Mouse (Mus musculus): Measurements from ENCODE around the gene Wfdc3. TPM values are rescaled to one million over a fixed set of nuclear protein-coding genes. Genes with fewer than 3 reads are reported as not detected.
A peak's percentile ranks its signal among the peaks of the same experiment; 100 is the strongest.

Wfdc3 gene
- total RNA-seq, 2 experiments from 2014 or later = 0.92 to 1.1 TPM

- intact Hi-C loops (cut with DNase I) = no loop called here
- no peak for DNase-seq (ENCODE audit: low spot score in 2 of 2)
Measured at GRCm38 (mm10) chr2:164777246-164778014, 31.7 kb upstream of the Wfdc3 start.

- no peak for DNase-seq (ENCODE audit: low spot score in 2 of 2)
- intact Hi-C loops (cut with DNase I) = no loop called here
Measured at GRCm38 (mm10) chr2:164776801-164777200, 31.1 kb upstream of the Wfdc3 start.

GRCm38 (mm10) chr2:164776130-164776529 is 30.4 kb upstream of the Wfdc3 start:
- intact Hi-C loops (cut with DNase I) = no loop called here
- DNase-seq (ENCODE audit: low spot score in 2 of 2) = no peak

- DNase-seq (ENCODE audit: low spot score in 2 of 2) = no peak
- intact Hi-C loops (cut with DNase I) = no loop called here
Measured at GRCm38 (mm10) chr2:164773989-164774364, 28.2 kb upstream of the Wfdc3 start.

- intact Hi-C loops (cut with DNase I) = no loop called here
Measured at GRCm38 (mm10) chr2:164773229-164773988, 27.7 kb upstream of the Wfdc3 start.

GRCm38 (mm10) chr2:164771123-164771522 is 25.4 kb upstream of the Wfdc3 start:
- intact Hi-C loops (cut with DNase I) = no loop called here
- DNase-seq (ENCODE audit: low spot score in 2 of 2) = no peak

More at GRCm38 (mm10) chr2:164773229-164773988, 27.7 kb upstream of the Wfdc3 start:
- DNase-seq (ENCODE audit: low spot score in 2 of 2) = no peak

- DNase-seq (ENCODE audit: low spot score in 2 of 2) = no peak
- intact Hi-C loops (cut with DNase I) = no loop called here
Measured at GRCm38 (mm10) chr2:164770279-164770678, 24.5 kb upstream of the Wfdc3 start.

- DNase-seq (ENCODE audit: low spot score in 2 of 2) = peak; percentile 99
- intact Hi-C loops (cut with DNase I) = no loop called here
Measured at GRCm38 (mm10) chr2:164769258-164770037, 23.7 kb upstream of the Wfdc3 start, which contains the start of gene Ube2c. Gene Ube2c (plus strand): TSS chr2:164769898.

- intact Hi-C loops (cut with DNase I) = no loop called here
- DNase-seq (ENCODE audit: low spot score in 2 of 2) = no peak
Measured at GRCm38 (mm10) chr2:164767812-164768540, 22.2 kb upstream of the Wfdc3 start.

GRCm38 (mm10) chr2:164765841-164766240 is 20.1 kb upstream of the Wfdc3 start:
- intact Hi-C loops (cut with DNase I) = no loop called here
- peak; percentile 51 to 81 for DNase-seq (ENCODE audit: low spot score in 2 of 2)

GRCm38 (mm10) chr2:164762593-164762992 is 16.9 kb upstream of the Wfdc3 start:
- intact Hi-C loops (cut with DNase I) = no loop called here
- DNase-seq (ENCODE audit: low spot score in 2 of 2) = no peak

GRCm38 (mm10) chr2:164761971-164762370 is 16.2 kb upstream of the Wfdc3 start:
- intact Hi-C loops (cut with DNase I) = no loop called here
- no peak for DNase-seq (ENCODE audit: low spot score in 2 of 2)

GRCm38 (mm10) chr2:164761502-164761901 is 15.8 kb upstream of the Wfdc3 start:
- intact Hi-C loops (cut with DNase I) = no loop called here
- DNase-seq (ENCODE audit: low spot score in 2 of 2) = no peak

- intact Hi-C loops (cut with DNase I) = no loop called here
- DNase-seq (ENCODE audit: low spot score in 2 of 2) = no peak
Measured at GRCm38 (mm10) chr2:164760059-164760833, 14.5 kb upstream of the Wfdc3 start.

GRCm38 (mm10) chr2:164758692-164759091 is 13.0 kb upstream of the Wfdc3 start:
- intact Hi-C loops (cut with DNase I) = no loop called here

GRCm38 (mm10) chr2:164757841-164758240 is 12.1 kb upstream of the Wfdc3 start:
- no peak for DNase-seq (ENCODE audit: low spot score in 2 of 2)
- intact Hi-C loops (cut with DNase I) = no loop called here

More at GRCm38 (mm10) chr2:164758692-164759091, 13.0 kb upstream of the Wfdc3 start:
- no peak for DNase-seq (ENCODE audit: low spot score in 2 of 2)

GRCm38 (mm10) chr2:164754800-164755199 is 9.1 kb upstream of the Wfdc3 start:
- intact Hi-C loops (cut with DNase I) = no loop called here
- no peak for DNase-seq (ENCODE audit: low spot score in 2 of 2)

GRCm38 (mm10) chr2:164754105-164754504 is 8.4 kb upstream of the Wfdc3 start:
- intact Hi-C loops (cut with DNase I) = no loop called here
- no peak for DNase-seq (ENCODE audit: low spot score in 2 of 2)

- intact Hi-C loops (cut with DNase I) = no loop called here
- DNase-seq (ENCODE audit: low spot score in 2 of 2) = no peak
Measured at GRCm38 (mm10) chr2:164752454-164752853, 6.7 kb upstream of the Wfdc3 start.
